Mouse (Mus musculus) midbrain, embryonic 12.5 days (tissue): ENCODE measurements at regions not wholly inside any gene's neighbourhood (a gene's known extent, or its start where the extent isn't known, plus 50 kb on each side); places are given as distances from the start of the nearest gene placed in this dataset. TPM values are rescaled to one million over a fixed set of nuclear protein-coding genes. Genes with fewer than 3 reads are reported as not detected.

Experiments
- ATAC-seq: fragments of 200-750 bp; cut with Nextera tagmentation; 2 replicates; pipeline ENCODE4 v1.8.0; 2017; ENCODE audit warnings: low read depth, moderate TSS enrichment, moderate library complexity; ENCODE audit not compliant: low FRiP score
- H3K27ac ChIP-seq: fragments of 300-500 bp; sonication (generic); replicated peaks from 2 replicates; pipeline ENCODE4 v1.5.1; 2016; ENCODE audit warnings: mild to moderate bottlenecking
- H3K27me3 ChIP-seq: fragments of 300-500 bp; sonication (generic); 2 replicates; pipeline ENCODE4 v1.6.1; 2016; ENCODE audit warnings: mild to moderate bottlenecking
- H3K36me3 ChIP-seq: fragments of 300-500 bp; sonication (generic); 2 replicates; pipeline ENCODE4 v1.6.1; 2016
- H3K4me1 ChIP-seq: fragments of 300-500 bp; sonication (generic); 2 replicates; pipeline ENCODE4 v1.6.1; 2016
- H3K4me2 ChIP-seq: fragments of 300-500 bp; sonication (generic); replicated peaks from 2 replicates; pipeline ENCODE4 v1.6.1; 2016; ENCODE audit warnings: mild to moderate bottlenecking, moderate library complexity
- H3K4me3 ChIP-seq: fragments of 300-500 bp; sonication (generic); 2 replicates; pipeline ENCODE4 v1.5.1; 2016; ENCODE audit warnings: mild to moderate bottlenecking
- H3K9ac ChIP-seq: fragments of 300-500 bp; sonication (generic); replicated peaks from 2 replicates; pipeline ENCODE4 v1.6.1; 2016; ENCODE audit warnings: mild to moderate bottlenecking, moderate library complexity
- H3K9me3 ChIP-seq: fragments of 300-500 bp; sonication (generic); 2 replicates; pipeline ENCODE4 v1.6.1; 2016; ENCODE audit warnings: mild to moderate bottlenecking
- WGBS: fragments of 180-500 bp; shearing (Covaris S2); methylation state at CpG from one replicate; pipeline ENCODE4 v1.1.7; 2016; 5-methylcytosine and 5-hydroxymethylcytosine counted together
- microRNA-seq: library from miRNA; unstranded; fragments of <30 nt; microRNA quantifications from one replicate; pipeline ENCODE4, GENCODE M21; 2017

- Histone ChIP-seq H3K4me3 (no peak overlapping the region), H3K9me3 (no peaks in the 10 kb centered on the region), H3K27me3 (no peaks in the 10 kb centered on the region), H3K9ac (no peak overlapping the region), H3K36me3 (no peaks in the 10 kb centered on the region), H3K4me2 (no peak overlapping the region), H3K27ac (no peak overlapping the region), H3K4me1 (no peaks in the 10 kb centered on the region)
- 72% methylated on average over 3 of the region's 3 CpGs for WGBS
- no peak for ATAC-seq
Observed at GRCm38 (mm10) chr2:56885181-56885580, 238.6 kb downstream of the Nr4a2 start.

- Histone ChIP-seq H3K27ac (no peak overlapping the region), H3K4me1 (no peaks in the 10 kb centered on the region), H3K4me2 (no peak overlapping the region), H3K4me3 (no peak overlapping the region), H3K9ac (no peak overlapping the region), H3K27me3 (no peaks in the 10 kb centered on the region), H3K36me3 (no peaks in the 10 kb centered on the region), H3K9me3 (no peaks in the 10 kb centered on the region)
- ATAC-seq: no peak
- WGBS: 54% methylated on average over 2 of the region's 2 CpGs
Observed at GRCm38 (mm10) chr2:56860776-56861175, 263.0 kb downstream of the Nr4a2 start.

- H3K9ac ChIP-seq: no peak overlapping the region
- no peaks in the 10 kb centered on the region for H3K4me1 ChIP-seq
- no peak overlapping the region for H3K4me2 ChIP-seq
- WGBS: 33% methylated on average over 4 of the region's 4 CpGs
- no peak overlapping the region for H3K27ac ChIP-seq
- ATAC-seq: no peak
- no peaks in the 10 kb centered on the region for H3K9me3 ChIP-seq
- H3K27me3 ChIP-seq: no peaks in the 10 kb centered on the region
- H3K4me3 ChIP-seq: no peak overlapping the region
- no peaks in the 10 kb centered on the region for H3K36me3 ChIP-seq
Observed at GRCm38 (mm10) chr2:56820551-56820950, 303.3 kb downstream of the Nr4a2 start.

- H3K4me2 ChIP-seq: no peak overlapping the region
- no peak for ATAC-seq
- no peaks in the 10 kb centered on the region for H3K4me1 ChIP-seq
- H3K27ac ChIP-seq: no peak overlapping the region
- H3K9ac ChIP-seq: no peak overlapping the region
- no peaks in the 10 kb centered on the region for H3K27me3 ChIP-seq
- no peaks in the 10 kb centered on the region for H3K9me3 ChIP-seq
- WGBS: 82% methylated on average over 2 of the region's 2 CpGs
- H3K4me3 ChIP-seq: no peak overlapping the region
- no peaks in the 10 kb centered on the region for H3K36me3 ChIP-seq
Observed at GRCm38 (mm10) chr2:56784808-56785207, 339.0 kb downstream of the Nr4a2 start.

Small RNA genes lying in the stretch of these regions (microRNA-seq; reads per million reads assigned to microRNA genes)
- gene Mir195b: not detected
